Mouse (Mus musculus) kidney, postnatal 0 days (tissue): ENCODE results near the gene Cbx8. TPM values are rescaled to one million over a fixed set of nuclear protein-coding genes. Genes with fewer than 3 reads are reported as not detected.

Source experiments
- ATAC-seq: fragments of 200-750 bp; cut with Nextera tagmentation; replicated peaks from 2 replicates; pipeline ENCODE4 v1.8.0; 2017; ENCODE audit warnings: low read depth, moderate number of reproducible peaks, moderate TSS enrichment, moderate library complexity; ENCODE audit not compliant: low FRiP score
- DNase-seq: peaks from one replicate; pipeline ENCODE4 v3.0.0-alpha.2; 2016; ENCODE audit warnings: low spot score
- H3K27ac ChIP-seq: fragments of 300-500 bp; sonication (generic); 2 replicates; pipeline ENCODE4 v1.5.1; 2014; ENCODE audit warnings: mild to moderate bottlenecking
- H3K27me3 ChIP-seq: fragments of 300-500 bp; sonication (generic); 2 replicates; pipeline ENCODE4 v1.6.1; 2014; ENCODE audit warnings: low read length, mixed read lengths; ENCODE audit not compliant: insufficient read depth
- H3K36me3 ChIP-seq: fragments of 300-500 bp; sonication (generic); 2 replicates; pipeline ENCODE4 v1.6.1; 2014; ENCODE audit warnings: low read length, mixed read lengths; ENCODE audit not compliant: insufficient read depth
- H3K4me1 ChIP-seq: fragments of 300-500 bp; sonication (generic); replicated peaks from 2 replicates; pipeline ENCODE4 v1.6.1; 2014; ENCODE audit warnings: antibody characterized with exemption, low read length, mixed read lengths; ENCODE audit not compliant: insufficient read depth
- H3K4me2 ChIP-seq: fragments of 300-500 bp; sonication (generic); 2 replicates; pipeline ENCODE4 v1.6.1; 2014; ENCODE audit warnings: mild to moderate bottlenecking, low read length, moderate library complexity, mixed read lengths
- H3K4me3 ChIP-seq: fragments of 300-500 bp; sonication (generic); replicated peaks from 2 replicates; pipeline ENCODE4 v1.5.1; 2014; ENCODE audit warnings: low read depth, low read length
- H3K9ac ChIP-seq: fragments of 300-500 bp; sonication (generic); 2 replicates; pipeline ENCODE4 v1.6.1; 2014; ENCODE audit warnings: low read depth, low read length
- H3K9me3 ChIP-seq: fragments of 300-500 bp; sonication (generic); replicated peaks from 2 replicates; pipeline ENCODE4 v1.6.1; 2016; ENCODE audit warnings: low read length, inconsistent platforms, mixed read lengths
- CTCF ChIP-seq: IDR thresholded peaks from 2 replicates; pipeline ENCODE4 v1.5.1; 2016; ENCODE audit warnings: antibody characterized with exemption, low read depth, mild to moderate bottlenecking, moderate library complexity
- WGBS: fragments of 180-500 bp; shearing (Covaris S2); extraction: QIAGEN DNeasy Blood & Tissue Kit; methylation state at CpG from one replicate; pipeline ENCODE4 v1.1.7; 2014; 5-methylcytosine and 5-hydroxymethylcytosine counted together
- polyA plus RNA-seq: library from polyadenylated mRNA; unstranded; fragments of >200 nt; fragmentation: Nextera tagmentation; extraction: Ambion mirVana; gene quantifications from 2 replicates; pipeline ENCODE4 v1.2.1, GENCODE M21; 2015

Cbx8 gene
- polyA plus RNA-seq, 1 experiment from 2014 or later, result 6.1 TPM

DNA sequence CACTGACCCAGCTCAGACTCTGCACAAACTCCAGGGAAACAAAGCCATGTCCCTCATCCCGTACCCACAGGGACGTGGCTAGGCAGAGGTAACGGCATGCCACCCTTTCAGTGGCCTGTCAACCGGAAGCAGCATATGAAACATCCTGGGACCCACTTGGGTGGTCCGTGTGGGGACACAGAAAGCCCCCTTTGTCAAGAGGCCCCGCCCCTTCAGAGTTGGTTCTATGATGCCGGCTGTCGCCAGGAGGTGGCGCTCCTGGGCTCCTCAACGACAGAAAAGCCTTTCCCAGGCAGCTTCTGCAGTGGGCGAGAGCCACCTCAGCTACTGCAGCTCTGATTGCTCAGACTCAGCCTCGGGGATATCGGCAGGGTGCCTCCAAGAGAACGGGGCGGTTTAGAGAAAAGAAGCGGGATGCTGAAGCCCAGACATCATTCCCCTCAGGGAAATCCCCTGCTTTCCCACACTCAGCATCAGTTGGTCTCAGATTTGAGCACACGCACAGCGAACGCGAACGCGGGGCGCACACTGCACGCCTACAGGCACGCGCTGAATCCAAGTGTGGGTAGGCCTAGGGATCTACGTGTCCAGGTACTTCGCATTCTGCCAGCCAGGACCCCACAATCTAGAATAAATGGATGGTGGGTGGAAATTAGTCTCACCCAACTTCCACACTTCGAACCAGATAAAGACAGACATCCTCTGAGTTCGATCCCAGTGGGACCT, 42.1 kb downstream of the Cbx8 start:
- WGBS, result 8% methylated on average over 30 of the region's 30 CpGs
- no peak; the same call in 1 of the 2 replicates for ATAC-seq

DNA sequence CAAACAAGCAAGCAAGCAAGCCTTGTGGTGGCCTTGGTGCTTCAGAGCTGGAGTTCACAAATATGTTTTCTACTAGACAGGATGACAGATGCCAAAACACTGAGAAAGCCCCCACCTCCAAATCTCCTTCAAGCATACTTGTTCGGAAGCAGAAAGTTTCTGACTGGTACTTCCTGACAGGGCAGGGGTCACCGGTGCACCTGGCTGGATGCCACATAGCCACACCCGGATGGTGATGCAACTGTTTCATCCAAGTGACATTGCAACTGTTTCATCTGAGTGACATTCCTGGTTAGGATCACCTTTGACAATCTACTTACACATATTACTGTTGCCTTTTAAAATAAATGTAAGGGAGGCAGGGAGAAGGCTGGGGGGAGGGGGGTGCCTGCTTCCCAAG, 43.6 kb downstream of the Cbx8 start:
- no peak for ATAC-seq
- Histone ChIP-seq H3K27ac (no peak overlapping the region), H3K36me3 (no peaks in the 10 kb centered on the region), H3K4me3 (no peak overlapping the region), H3K9me3 (no peaks in the 10 kb centered on the region), H3K4me1 (0 out of 2 replicates have a peak, but pooled peaks cover 4% of the 10 kb centered on the region), H3K4me2 (no peak overlapping the region), H3K9ac (no peak overlapping the region), H3K27me3 (peaks cover 14% of the 10 kb centered on the region)
- DNase-seq, result no peak
- TF ChIP-seq CTCF, result no peak
- WGBS, result 62% methylated on average over 3 of the region's 3 CpGs

More for the DNA sequence above, 42.1 kb downstream of the Cbx8 start:
- peaks cover 14% of the 10 kb centered on the region for H3K27me3 ChIP-seq
- TF ChIP-seq CTCF, result peak; percentile 92
- peak overlapping the region; percentile 28 for H3K4me2 ChIP-seq
- H3K9ac ChIP-seq, result no peak overlapping the region
- 0 out of 2 replicates have a peak, but pooled peaks cover 4% of the 10 kb centered on the region for H3K4me1 ChIP-seq
- H3K9me3 ChIP-seq, result no peaks in the 10 kb centered on the region
- H3K4me3 ChIP-seq, result no peak overlapping the region
- peak; percentile 87 for DNase-seq
- H3K27ac ChIP-seq, result no peak overlapping the region
- no peaks in the 10 kb centered on the region for H3K36me3 ChIP-seq

DNA sequence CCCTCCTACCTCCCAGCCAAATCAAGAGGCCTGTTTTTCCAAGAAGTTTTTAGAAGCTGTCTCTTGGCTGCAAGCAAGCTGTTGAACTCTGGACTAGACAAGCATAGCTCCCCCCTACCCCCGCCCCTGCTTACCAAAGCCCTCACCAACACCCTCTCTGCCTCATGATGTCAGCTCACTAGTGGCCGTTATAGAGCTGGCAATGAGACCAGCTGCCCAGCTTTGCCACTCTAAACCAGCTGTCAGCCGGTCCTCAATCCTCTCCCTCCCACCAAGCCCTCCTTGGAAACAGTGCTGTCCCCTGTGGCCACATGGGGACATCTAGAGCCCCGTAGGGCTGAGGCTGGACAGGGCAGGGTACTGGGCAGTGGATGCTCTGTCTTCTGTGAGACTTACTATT, 45.3 kb downstream of the Cbx8 start:
- ATAC-seq (no peak), DNase-seq (peak; percentile 10)
- Histone ChIP-seq H3K27me3 (peaks cover 14% of the 10 kb centered on the region), H3K9me3 (no peaks in the 10 kb centered on the region), H3K4me1 (0 out of 2 replicates have a peak, but pooled peaks cover 4% of the 10 kb centered on the region), H3K4me3 (no peak overlapping the region), H3K27ac (no peak overlapping the region), H3K4me2 (no peak overlapping the region), H3K9ac (no peak overlapping the region), H3K36me3 (no peaks in the 10 kb centered on the region)
- WGBS, result 22% methylated on average over 4 of the region's 4 CpGs
- no peak for TF ChIP-seq CTCF

DNA sequence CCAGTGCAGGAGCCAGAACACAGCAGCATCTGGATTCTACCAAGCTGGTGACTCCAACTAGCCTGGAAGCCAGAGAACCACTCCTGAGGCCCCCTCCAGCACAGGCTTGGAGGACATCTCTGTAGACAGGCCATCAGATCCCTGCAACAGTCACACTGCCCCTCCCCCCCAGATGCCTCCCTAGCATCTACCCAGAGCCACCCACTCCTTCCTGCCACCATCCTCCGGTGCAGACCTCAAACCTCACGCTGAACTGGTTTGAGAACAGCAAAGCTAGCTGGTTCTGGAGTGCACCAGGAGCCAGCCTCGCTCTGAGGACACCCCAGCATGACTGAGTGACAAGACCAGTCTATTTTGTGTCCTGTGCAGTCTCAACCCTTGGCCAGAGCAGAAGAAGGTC, 48.0 kb downstream of the Cbx8 start:
- WGBS, result 40% methylated on average over 3 of the region's 3 CpGs
- no peak overlapping the region for H3K27ac ChIP-seq
- TF ChIP-seq CTCF, result no peak
- no peaks in the 10 kb centered on the region for H3K36me3 ChIP-seq
- H3K9me3 ChIP-seq, result no peaks in the 10 kb centered on the region
- H3K9ac ChIP-seq, result no peak overlapping the region
- H3K4me3 ChIP-seq, result no peak overlapping the region
- DNase-seq, result no peak
- no peaks in the 10 kb centered on the region for H3K27me3 ChIP-seq
- H3K4me1 ChIP-seq, result no peaks in the 10 kb centered on the region
- no peak for ATAC-seq
- H3K4me2 ChIP-seq, result no peak overlapping the region

DNA sequence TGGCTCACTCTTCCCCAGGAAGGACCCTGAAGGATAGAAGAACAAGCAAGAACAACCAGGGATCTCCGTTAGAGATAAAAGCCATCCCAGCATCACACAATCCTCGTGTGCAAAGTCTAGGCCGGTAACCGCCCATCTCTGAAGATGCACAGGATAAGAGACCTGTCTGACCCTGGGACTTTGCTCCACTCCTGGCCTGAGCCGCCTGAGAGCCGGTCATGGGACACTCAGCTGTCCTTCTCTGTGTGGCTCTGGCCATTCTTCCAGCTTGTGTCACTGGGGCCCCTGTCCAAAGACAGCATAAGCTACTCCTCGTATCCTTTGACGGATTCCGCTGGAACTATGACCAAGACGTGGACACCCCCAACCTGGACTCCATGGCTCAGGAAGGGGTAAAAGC, 52.8 kb downstream of the Cbx8 start, which contains the start of gene Enpp7:
Enpp7 (plus strand) TSS at position 190 of the 400 bp plus-strand sequence.
- no peak within 1 kb of the TSS for H3K4me2 ChIP-seq

More for the DNA sequence above, 52.8 kb downstream of the Cbx8 start, which contains the start of gene Enpp7:
- H3K27me3 ChIP-seq, result no peaks in the 10 kb centered on the region
- no peak for TF ChIP-seq CTCF
- no peak within 1 kb of the TSS for H3K4me3 ChIP-seq
- H3K27ac ChIP-seq, result no peak within 1 kb of the TSS
- ATAC-seq, result no peak
- 86% methylated on average over 10 of the region's 10 CpGs for WGBS
- no peak within 1 kb of the TSS for H3K9ac ChIP-seq
- no peaks in the 10 kb centered on the region for H3K36me3 ChIP-seq
- no peak for DNase-seq
- H3K4me1 ChIP-seq, result no peaks in the 10 kb centered on the region
- no peaks in the 10 kb centered on the region for H3K9me3 ChIP-seq

Other genes starting within 250 kb of the Cbx8 start
- gene Rbfox3, start 129.4 kb downstream of the Cbx8 start, polyA plus RNA-seq, result 0.42 and 0.82 TPM in 2 replicates
- not detected in 2 replicates for gene Enpp7, start 52.8 kb downstream of the Cbx8 start, polyA plus RNA-seq
- 16.7 and 18.4 TPM in 2 replicates for gene Cbx2, start 18.0 kb downstream of the Cbx8 start, polyA plus RNA-seq
- gene Cbx4, start 45.3 kb upstream of the Cbx8 start, polyA plus RNA-seq, result 8.0 and 9.7 TPM in 2 replicates
- gene Tbc1d16, start 187.5 kb upstream of the Cbx8 start, polyA plus RNA-seq, result 9.2 and 9.5 TPM in 2 replicates
- 3.3 and 4.0 TPM in 2 replicates for gene Ccdc40, start 187.6 kb upstream of the Cbx8 start, polyA plus RNA-seq
- 64.6 and 68.5 TPM in 2 replicates for gene Gaa, start 226.9 kb upstream of the Cbx8 start, polyA plus RNA-seq